Mouse (Mus musculus): ENCODE measurements around the gene Lyve1. TPM values are rescaled to one million over a fixed set of nuclear protein-coding genes. Genes with fewer than 3 reads are reported as not detected.

Lyve1 gene
- polyA plus RNA-seq, 1 experiment from 2014 or later = 2.8 TPM

DNA sequence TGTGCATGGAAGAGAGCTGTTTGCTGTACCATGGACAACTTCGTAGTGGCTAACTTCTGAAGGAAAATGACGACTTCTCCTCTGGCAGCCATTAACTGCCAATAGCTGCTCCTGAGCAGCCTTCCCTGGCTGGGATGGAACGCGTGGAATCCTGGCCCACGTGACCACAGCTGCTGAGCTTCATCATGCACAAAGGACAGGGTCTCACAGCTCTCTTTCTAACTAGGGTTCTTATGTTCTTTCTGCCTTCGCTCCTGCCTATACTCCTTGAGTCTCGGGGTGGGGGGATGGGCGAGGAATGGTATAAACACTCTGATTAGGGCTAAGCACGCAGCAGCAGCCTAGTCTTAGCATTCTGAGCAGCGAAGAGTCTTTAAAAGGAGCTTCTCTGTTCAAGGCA, 2.0 kb upstream of the Lyve1 start:
- Histone ChIP-seq H3K9ac (ENCODE audit: low read length) (no peak overlapping the region), H3K36me3 (ENCODE audit: control insufficient read depth, insufficient read depth, low read length) (no peaks in the 10 kb centered on the region), H3K4me2 (ENCODE audit: low read depth, low read length, severe bottlenecking) (no peak overlapping the region), H3K27me3 (ENCODE audit: control insufficient read depth, insufficient read depth, low read length) (no peaks in the 10 kb centered on the region), H3K27ac (ENCODE audit: low read depth, low read length) (no peak overlapping the region), H3K4me1 (replicated peaks; ENCODE audit: control insufficient read depth, insufficient read depth, low read length) (0 out of 2 replicates have a peak, but pooled peaks cover 4% of the 10 kb centered on the region), H3K4me3 (ENCODE audit: low read depth, low read length) (no peak overlapping the region), H3K9me3 (ENCODE audit: control insufficient read depth, low read length) (no peaks in the 10 kb centered on the region)
- 41% methylated on average over 10 of the region's 10 CpGs for WGBS
- DNase-seq (ENCODE audit: low spot score) = no peak
- ATAC-seq (replicated peaks; ENCODE audit: low FRiP score) = 0 out of 2 replicates have a peak, but pooled peaks have one; percentile 53

DNA sequence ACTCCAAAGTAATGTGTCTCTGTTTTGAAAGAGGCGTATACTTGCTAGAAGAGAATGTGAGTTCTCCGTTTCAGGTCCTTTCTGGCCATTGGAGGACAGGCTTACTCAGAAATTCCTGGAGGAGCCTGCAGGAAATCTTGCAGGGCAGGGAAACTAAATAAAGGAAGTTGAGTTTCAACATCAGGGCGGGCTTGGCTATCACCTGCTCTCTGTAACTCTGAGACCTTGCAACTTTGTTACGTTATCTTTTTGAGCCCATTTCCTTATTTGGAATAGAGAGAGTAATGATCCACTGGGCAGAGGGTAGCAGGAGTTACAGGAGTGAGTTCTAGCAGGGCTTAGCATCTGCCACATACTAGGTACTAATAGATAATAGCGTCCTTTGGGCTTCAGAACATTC, 2.9 kb downstream of the Lyve1 start:
- DNase-seq (ENCODE audit: low spot score) (no peak), ATAC-seq (replicated peaks; ENCODE audit: low FRiP score) (no peak)
- no peaks in the 10 kb centered on the region for H3K9me3 ChIP-seq (ENCODE audit: control insufficient read depth, low read length)
- WGBS = 78% methylated on average over 5 of the region's 5 CpGs
- H3K36me3 ChIP-seq (ENCODE audit: control insufficient read depth, insufficient read depth, low read length) = no peaks in the 10 kb centered on the region
- no peak overlapping the region for H3K4me3 ChIP-seq (ENCODE audit: low read depth, low read length)
- no peaks in the 10 kb centered on the region for H3K27me3 ChIP-seq (ENCODE audit: control insufficient read depth, insufficient read depth, low read length)
- no peak overlapping the region for H3K9ac ChIP-seq (ENCODE audit: low read length)
- 0 out of 2 replicates have a peak, but pooled peaks cover 3% of the 10 kb centered on the region for H3K4me1 ChIP-seq (replicated peaks; ENCODE audit: control insufficient read depth, insufficient read depth, low read length)
- no peak overlapping the region for H3K27ac ChIP-seq (ENCODE audit: low read depth, low read length)
- H3K4me2 ChIP-seq (ENCODE audit: low read depth, low read length, severe bottlenecking) = no peak overlapping the region

DNA sequence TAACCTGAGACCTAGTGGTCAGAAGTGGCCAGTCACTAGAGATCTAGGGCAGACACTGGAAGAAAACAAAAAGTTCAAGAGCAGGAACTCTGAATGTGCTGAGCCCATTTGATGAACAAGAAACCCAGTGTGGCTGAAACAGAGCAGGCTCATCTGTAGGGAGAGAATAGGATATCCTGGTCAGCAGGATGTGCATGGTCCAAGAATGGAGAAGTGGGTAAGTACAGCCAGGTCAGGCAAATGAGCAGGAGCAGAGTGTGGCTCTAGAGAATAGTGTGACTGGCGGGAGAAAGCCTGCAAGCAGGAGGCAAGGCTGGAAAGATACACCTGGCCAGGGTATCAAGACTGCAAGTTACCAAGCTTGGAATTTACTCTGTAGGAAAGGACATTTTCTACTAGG, 7.4 kb downstream of the Lyve1 start:
- H3K4me1 ChIP-seq (replicated peaks; ENCODE audit: control insufficient read depth, insufficient read depth, low read length) = no peaks in the 10 kb centered on the region
- no peaks in the 10 kb centered on the region for H3K9me3 ChIP-seq (ENCODE audit: control insufficient read depth, low read length)
- H3K4me2 ChIP-seq (ENCODE audit: low read depth, low read length, severe bottlenecking) = no peak overlapping the region
- H3K9ac ChIP-seq (ENCODE audit: low read length) = no peak overlapping the region
- H3K4me3 ChIP-seq (ENCODE audit: low read depth, low read length) = no peak overlapping the region
- H3K27ac ChIP-seq (ENCODE audit: low read depth, low read length) = no peak overlapping the region
- WGBS = 62% methylated on average over 1 of the region's 1 CpGs
- no peaks in the 10 kb centered on the region for H3K36me3 ChIP-seq (ENCODE audit: control insufficient read depth, insufficient read depth, low read length)
- H3K27me3 ChIP-seq (ENCODE audit: control insufficient read depth, insufficient read depth, low read length) = no peaks in the 10 kb centered on the region
- DNase-seq (ENCODE audit: low spot score) (no peak), ATAC-seq (replicated peaks; ENCODE audit: low FRiP score) (no peak)

DNA sequence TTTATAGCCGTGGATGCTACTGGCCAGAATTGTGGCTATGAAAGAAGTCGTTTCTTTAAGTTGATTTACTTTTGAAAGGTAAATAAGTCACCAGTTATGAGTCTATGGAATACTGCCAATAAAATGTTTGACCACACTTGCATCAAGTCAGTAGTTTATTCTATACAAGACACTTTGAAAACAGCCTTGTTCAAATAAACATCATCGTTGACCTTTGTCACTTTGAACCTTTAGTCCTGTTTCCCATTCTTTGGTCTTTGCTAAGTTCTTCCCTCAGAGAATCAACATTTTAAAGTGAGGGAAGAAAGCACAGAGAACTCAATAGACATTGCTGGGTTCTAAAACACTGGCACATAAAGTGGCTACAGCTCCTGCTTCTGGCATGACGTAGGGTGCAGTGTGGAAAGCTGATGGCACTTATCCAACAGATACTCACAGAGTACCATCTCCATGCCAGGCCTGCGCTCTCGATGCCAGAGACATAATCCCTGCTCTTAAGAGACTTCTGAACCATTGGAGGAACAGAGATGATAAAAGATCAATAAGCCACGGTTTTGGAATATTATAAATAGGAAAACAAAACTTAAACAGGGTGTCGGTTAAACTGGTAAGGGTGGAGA, 8.0 kb downstream of the Lyve1 start:
- no peaks in the 10 kb centered on the region for H3K36me3 ChIP-seq (ENCODE audit: control insufficient read depth, insufficient read depth, low read length)
- DNase-seq (ENCODE audit: low spot score) (no peak), ATAC-seq (replicated peaks; ENCODE audit: low FRiP score) (no peak)
- no peak overlapping the region for H3K9ac ChIP-seq (ENCODE audit: low read length)
- no peaks in the 10 kb centered on the region for H3K9me3 ChIP-seq (ENCODE audit: control insufficient read depth, low read length)
- H3K27ac ChIP-seq (ENCODE audit: low read depth, low read length) = no peak overlapping the region
- no peak overlapping the region for H3K4me2 ChIP-seq (ENCODE audit: low read depth, low read length, severe bottlenecking)
- H3K4me3 ChIP-seq (ENCODE audit: low read depth, low read length) = no peak overlapping the region
- H3K27me3 ChIP-seq (ENCODE audit: control insufficient read depth, insufficient read depth, low read length) = no peaks in the 10 kb centered on the region
- H3K4me1 ChIP-seq (replicated peaks; ENCODE audit: control insufficient read depth, insufficient read depth, low read length) = no peaks in the 10 kb centered on the region
- WGBS = 87% methylated on average over 8 of the region's 8 CpGs

DNA sequence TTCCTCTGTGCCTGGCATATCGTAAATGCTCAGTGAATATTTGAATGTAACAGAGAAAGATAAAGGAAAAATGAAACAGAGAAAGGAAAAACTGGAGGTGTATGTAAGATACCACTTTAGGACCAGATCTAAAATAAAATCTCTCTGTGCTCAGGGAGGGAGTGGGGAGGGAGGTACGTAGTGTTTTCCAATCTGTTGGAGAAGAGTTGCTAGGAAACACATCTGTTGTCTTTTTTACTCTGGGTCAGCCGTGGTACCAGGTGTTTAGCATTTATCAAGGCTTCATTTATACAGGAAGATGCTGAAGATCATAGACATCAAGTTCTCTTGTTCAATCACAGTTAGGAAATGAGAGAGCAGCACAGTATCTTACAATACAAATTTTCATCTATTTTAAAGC, 8.5 kb downstream of the Lyve1 start:
- no peak overlapping the region for H3K27ac ChIP-seq (ENCODE audit: low read depth, low read length)

DNA sequence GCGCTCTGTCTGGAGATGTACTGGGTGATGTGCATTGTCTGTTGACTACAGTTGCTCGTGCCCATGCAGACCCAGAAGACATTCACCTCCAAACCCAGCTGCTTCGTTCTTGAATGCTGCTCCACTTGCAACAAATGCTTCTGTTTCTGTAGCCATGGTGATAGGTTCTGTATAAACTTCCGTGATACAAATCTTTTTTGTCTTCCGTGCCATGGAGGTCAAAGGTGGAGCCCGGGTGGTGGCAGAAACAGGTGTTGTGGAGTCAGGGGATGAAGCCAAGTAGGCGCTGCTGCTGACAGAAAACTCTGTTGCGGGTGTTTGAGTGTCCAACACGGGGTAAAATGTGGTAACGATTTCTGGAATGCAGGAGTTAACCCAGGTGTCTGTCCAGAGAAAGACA, 9.4 kb downstream of the Lyve1 start:
- no peak for DNase-seq (ENCODE audit: low spot score)
- no peak for ATAC-seq (replicated peaks; ENCODE audit: low FRiP score)

More for the DNA sequence above, 8.5 kb downstream of the Lyve1 start:
- ATAC-seq (replicated peaks; ENCODE audit: low FRiP score) (no peak), DNase-seq (ENCODE audit: low spot score) (no peak)
- Histone ChIP-seq H3K4me2 (ENCODE audit: low read depth, low read length, severe bottlenecking) (no peak overlapping the region), H3K27me3 (ENCODE audit: control insufficient read depth, insufficient read depth, low read length) (no peaks in the 10 kb centered on the region), H3K9ac (ENCODE audit: low read length) (no peak overlapping the region), H3K4me3 (ENCODE audit: low read depth, low read length) (no peak overlapping the region), H3K4me1 (replicated peaks; ENCODE audit: control insufficient read depth, insufficient read depth, low read length) (no peaks in the 10 kb centered on the region), H3K36me3 (ENCODE audit: control insufficient read depth, insufficient read depth, low read length) (no peaks in the 10 kb centered on the region), H3K9me3 (ENCODE audit: control insufficient read depth, low read length) (no peaks in the 10 kb centered on the region)
- WGBS = 74% methylated on average over 3 of the region's 3 CpGs

DNA sequence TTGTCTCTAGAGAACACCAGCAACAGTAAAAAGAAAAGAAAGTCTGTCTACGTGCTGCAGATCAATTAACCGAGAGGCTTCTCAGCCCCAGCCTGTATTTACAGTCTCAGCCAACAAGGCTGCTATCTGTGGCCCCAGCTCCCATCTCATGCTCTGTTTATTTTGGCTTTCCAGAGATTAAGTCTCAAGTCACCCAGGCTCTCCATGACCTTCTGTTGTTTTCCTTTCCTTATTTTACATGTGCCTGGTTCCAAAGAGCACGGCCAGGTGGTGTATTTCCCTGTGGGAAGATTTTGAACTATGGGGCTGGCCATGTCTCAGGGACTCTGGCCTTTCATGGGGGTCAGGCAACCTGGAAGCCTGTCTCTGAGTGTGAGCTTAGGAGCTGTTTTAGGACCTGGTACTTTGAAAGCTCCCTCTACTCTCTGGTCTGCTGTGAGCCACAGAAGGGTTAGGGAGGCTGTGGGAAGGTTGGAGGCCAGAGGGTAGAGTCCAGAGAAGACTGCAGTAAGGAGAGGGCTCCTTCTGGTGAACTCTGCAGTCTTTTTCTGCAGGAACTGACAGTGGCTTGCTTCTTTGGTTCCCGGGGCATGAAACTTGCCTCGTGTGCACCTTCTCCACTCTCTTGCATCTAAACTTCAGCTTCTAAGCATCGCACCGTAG, 11.4 kb downstream of the Lyve1 start:
- no peak for DNase-seq (ENCODE audit: low spot score)
- Histone ChIP-seq H3K27ac (ENCODE audit: low read depth, low read length) (no peak overlapping the region), H3K9me3 (ENCODE audit: control insufficient read depth, low read length) (no peaks in the 10 kb centered on the region), H3K4me1 (replicated peaks; ENCODE audit: control insufficient read depth, insufficient read depth, low read length) (no peaks in the 10 kb centered on the region), H3K36me3 (ENCODE audit: control insufficient read depth, insufficient read depth, low read length) (no peaks in the 10 kb centered on the region), H3K9ac (ENCODE audit: low read length) (no peak overlapping the region), H3K4me2 (ENCODE audit: low read depth, low read length, severe bottlenecking) (no peak overlapping the region), H3K4me3 (ENCODE audit: low read depth, low read length) (no peak overlapping the region), H3K27me3 (ENCODE audit: control insufficient read depth, insufficient read depth, low read length) (no peaks in the 10 kb centered on the region)
- no peak for ATAC-seq (replicated peaks; ENCODE audit: low FRiP score)
- WGBS = 87% methylated on average over 7 of the region's 7 CpGs

More for the DNA sequence above, 9.4 kb downstream of the Lyve1 start:
- 74% methylated on average over 10 of the region's 10 CpGs for WGBS
- H3K36me3 ChIP-seq (ENCODE audit: control insufficient read depth, insufficient read depth, low read length) = no peaks in the 10 kb centered on the region
- H3K9me3 ChIP-seq (ENCODE audit: control insufficient read depth, low read length) = no peaks in the 10 kb centered on the region
- no peak overlapping the region for H3K27ac ChIP-seq (ENCODE audit: low read depth, low read length)
- H3K4me3 ChIP-seq (ENCODE audit: low read depth, low read length) = no peak overlapping the region
- no peaks in the 10 kb centered on the region for H3K4me1 ChIP-seq (replicated peaks; ENCODE audit: control insufficient read depth, insufficient read depth, low read length)
- H3K4me2 ChIP-seq (ENCODE audit: low read depth, low read length, severe bottlenecking) = no peak overlapping the region
- no peaks in the 10 kb centered on the region for H3K27me3 ChIP-seq (ENCODE audit: control insufficient read depth, insufficient read depth, low read length)
- no peak overlapping the region for H3K9ac ChIP-seq (ENCODE audit: low read length)

DNA sequence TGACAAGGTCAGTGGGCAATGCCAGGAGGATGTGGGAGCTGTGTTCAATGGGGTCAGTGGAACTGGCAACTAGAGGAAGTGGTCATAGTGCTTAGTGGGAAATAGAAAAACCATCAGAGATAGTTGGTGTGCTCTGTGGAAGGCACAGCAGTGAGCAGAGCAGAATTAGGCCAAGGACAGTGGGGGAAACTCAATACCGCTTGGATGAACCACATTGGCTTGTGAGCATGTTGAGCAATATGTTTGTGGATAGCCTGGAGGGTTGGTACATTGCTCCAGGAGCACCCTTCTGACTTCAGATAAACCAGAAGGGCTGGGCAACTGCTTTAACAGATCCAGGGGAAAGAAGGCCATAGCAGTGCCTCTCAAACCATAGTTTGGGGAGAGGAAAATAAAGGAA, 14.7 kb downstream of the Lyve1 start:
- no peaks in the 10 kb centered on the region for H3K9me3 ChIP-seq (ENCODE audit: control insufficient read depth, low read length)
- WGBS = 85% methylated on average over 1 of the region's 1 CpGs
- peaks cover 2% of the 10 kb centered on the region; the same call in 1 of the 2 replicates for H3K4me1 ChIP-seq (replicated peaks; ENCODE audit: control insufficient read depth, insufficient read depth, low read length)
- no peaks in the 10 kb centered on the region for H3K27me3 ChIP-seq (ENCODE audit: control insufficient read depth, insufficient read depth, low read length)
- no peak for DNase-seq (ENCODE audit: low spot score)
- no peak overlapping the region for H3K4me3 ChIP-seq (ENCODE audit: low read depth, low read length)
- ATAC-seq (replicated peaks; ENCODE audit: low FRiP score) = no peak
- no peak overlapping the region for H3K27ac ChIP-seq (ENCODE audit: low read depth, low read length)
- H3K4me2 ChIP-seq (ENCODE audit: low read depth, low read length, severe bottlenecking) = no peak overlapping the region
- H3K36me3 ChIP-seq (ENCODE audit: control insufficient read depth, insufficient read depth, low read length) = no peaks in the 10 kb centered on the region
- no peak overlapping the region for H3K9ac ChIP-seq (ENCODE audit: low read length)

DNA sequence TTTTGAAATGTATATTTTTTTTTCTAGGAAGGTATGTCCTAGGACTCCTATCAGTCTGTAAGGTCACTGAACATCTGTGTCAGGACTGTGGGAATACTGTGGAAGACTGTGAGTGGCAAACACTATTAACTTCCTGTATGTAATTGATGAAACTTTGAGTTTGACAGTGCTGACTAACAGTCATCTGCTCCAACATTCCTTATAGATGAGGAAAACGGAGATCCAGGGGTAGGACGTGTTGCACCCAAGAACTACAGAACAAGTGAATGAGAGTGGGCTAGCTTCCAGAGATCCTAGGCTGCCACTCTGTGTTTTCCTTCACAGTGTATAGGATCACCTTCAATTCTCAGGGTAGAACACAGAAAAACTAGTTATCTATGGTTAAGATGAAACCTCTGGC, 15.7 kb downstream of the Lyve1 start:
- no peaks in the 10 kb centered on the region for H3K36me3 ChIP-seq (ENCODE audit: control insufficient read depth, insufficient read depth, low read length)
- no peaks in the 10 kb centered on the region for H3K27me3 ChIP-seq (ENCODE audit: control insufficient read depth, insufficient read depth, low read length)
- 88% methylated on average over 2 of the region's 2 CpGs for WGBS
- no peak overlapping the region for H3K4me2 ChIP-seq (ENCODE audit: low read depth, low read length, severe bottlenecking)
- H3K9ac ChIP-seq (ENCODE audit: low read length) = no peak overlapping the region
- DNase-seq (ENCODE audit: low spot score) (no peak), ATAC-seq (replicated peaks; ENCODE audit: low FRiP score) (no peak)
- H3K4me1 ChIP-seq (replicated peaks; ENCODE audit: control insufficient read depth, insufficient read depth, low read length) = peaks cover 4% of the 10 kb centered on the region; the same call in 1 of the 2 replicates
- no peak overlapping the region for H3K27ac ChIP-seq (ENCODE audit: low read depth, low read length)
- H3K4me3 ChIP-seq (ENCODE audit: low read depth, low read length) = no peak overlapping the region
- no peaks in the 10 kb centered on the region for H3K9me3 ChIP-seq (ENCODE audit: control insufficient read depth, low read length)
